Mouse (Mus musculus): Measurements from ENCODE around the gene Isg20l2.

GRCm38 (mm10) chr3:87913891-87914290 lies 16.2 kb upstream of the Isg20l2 start:
- TF ChIP-seq POLR2A (IDR thresholded peaks at IDR 0.05; ENCODE audit: borderline replicate concordance, extremely low read depth, insufficient read depth, insufficient read length, poor library complexity, severe bottlenecking) (no peak), CTCF (IDR thresholded peaks at IDR 0.05; ENCODE audit: borderline replicate concordance, extremely low read depth, insufficient read depth, insufficient read length) (no peak)
